14 mouse cellular contexts compared by ENCODE assay signal in the genomic region with DNA sequence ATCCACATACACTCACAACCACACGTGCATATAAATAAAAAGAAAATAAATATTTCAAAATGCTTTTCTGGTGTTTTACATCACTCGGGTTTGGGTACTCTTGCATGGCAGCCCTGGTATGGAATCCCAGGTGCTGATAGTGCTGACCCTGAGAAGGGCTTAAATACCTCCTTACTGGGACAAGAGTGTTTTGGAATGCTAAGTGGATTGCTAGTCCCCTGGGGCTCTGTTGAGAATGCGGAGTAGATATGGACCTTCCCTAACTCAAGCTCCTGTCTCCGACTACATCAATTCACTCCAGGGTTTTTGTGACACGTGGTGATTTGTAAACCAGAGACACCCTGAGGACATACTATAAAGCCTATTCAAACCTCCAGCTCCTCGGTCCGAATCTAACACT. TPM values are rescaled to one million over a fixed set of nuclear protein-coding genes. Genes with fewer than 3 reads are reported as not detected.
DNase-seq lines count a peak whose midpoint lies in the region; ATAC-seq and TF ChIP-seq lines count a peak whose summit lies in the region.
"Had no signal": no experiment of that assay in that cellular context is flagged by ENCODE, and none has a peak within 500 bp of the region (broad histone marks: within the 10 kb centered on the region; RNA-seq: fewer than 3 reads in every experiment).

No protein-coding gene starts in this region.

- peak; percentile 87 for TF ChIP-seq EP300 in lung, postnatal 0 days (IDR thresholded peaks at IDR 0.05)

- 28% methylated on average over 7 of the region's 7 CpGs for WGBS in hindbrain, postnatal 0 days
- 28% methylated on average over 7 of the region's 7 CpGs for WGBS in hindbrain, embryonic 12.5 days
- 35% methylated on average over 7 of the region's 7 CpGs for WGBS in lung, postnatal 0 days
- WGBS in stomach, embryonic 15.5 days = 52% methylated on average over 7 of the region's 7 CpGs

- no peaks in the 10 kb centered on the region for H3K27me3 ChIP-seq in hindbrain, postnatal 0 days (ENCODE audit: insufficient read depth, low read length)
- no peaks in the 10 kb centered on the region for H3K27me3 ChIP-seq in hindbrain, embryonic 12.5 days
- no peaks in the 10 kb centered on the region for H3K27me3 ChIP-seq in lung, postnatal 0 days (replicated peaks; ENCODE audit: insufficient read depth, low read length)
- no peaks in the 10 kb centered on the region for H3K27me3 ChIP-seq in stomach, embryonic 15.5 days (replicated peaks)
- H3K27me3 ChIP-seq: limb, embryonic 12.5 days; neural tube, embryonic 13.5 days had no signal

- peak; percentile 28 for DNase-seq in cerebellum, adult 9-11 months
- no peak for DNase-seq in cerebellum, postnatal 36 days
- DNase-seq in hindbrain, postnatal 0 days (ENCODE audit: low spot score) = no peak
- peak; percentile 76 for DNase-seq in lung, postnatal 0 days (ENCODE audit: low spot score)
- no peak for DNase-seq in lung, postnatal 14 days
- no peak for DNase-seq in thymus, postnatal 25 days
- DNase-seq: layer of hippocampus, adult 9-11 months; right cerebral cortex, adult 18-20 months had no signal

- H3K4me1 ChIP-seq in hindbrain, postnatal 0 days (ENCODE audit: insufficient read depth, low read length) = 0 out of 2 replicates have a peak, but pooled peaks cover 20% of the 10 kb centered on the region
- H3K4me1 ChIP-seq in hindbrain, embryonic 12.5 days = peaks cover 8% of the 10 kb centered on the region; the same call in 1 of the 2 replicates
- peaks cover 41% of the 10 kb centered on the region for H3K4me1 ChIP-seq in lung, postnatal 0 days (ENCODE audit: insufficient read depth, low read depth, low read length)
- peaks cover 28% of the 10 kb centered on the region for H3K4me1 ChIP-seq in stomach, embryonic 15.5 days

- peak overlapping the region; percentile 69; the same call in 1 of the 2 replicates for H3K27ac ChIP-seq in hindbrain, postnatal 0 days
- H3K27ac ChIP-seq in hindbrain, embryonic 12.5 days = no peak overlapping the region
- peak overlapping the region; percentile 89 for H3K27ac ChIP-seq in lung, postnatal 0 days (ENCODE audit: low read length)
- peak overlapping the region; percentile 61 for H3K27ac ChIP-seq in stomach, embryonic 15.5 days
- H3K27ac ChIP-seq: hindbrain, embryonic 14.5 days; limb, embryonic 12.5 days; neural tube, embryonic 13.5 days had no signal

- no peak for TF ChIP-seq CTCF in hindbrain, postnatal 0 days (IDR thresholded peaks at IDR 0.05; ENCODE audit: low read depth)
- no peak for TF ChIP-seq CTCF in lung, postnatal 0 days (IDR thresholded peaks at IDR 0.05)

- no peak overlapping the region for H3K9ac ChIP-seq in hindbrain, postnatal 0 days (replicated peaks; ENCODE audit: low read length)
- H3K9ac ChIP-seq in hindbrain, embryonic 12.5 days = no peak overlapping the region
- H3K9ac ChIP-seq in lung, postnatal 0 days (replicated peaks; ENCODE audit: low read depth) = no peak overlapping the region
- H3K9ac ChIP-seq in stomach, embryonic 15.5 days = no peak overlapping the region
- H3K9ac ChIP-seq: hindbrain, embryonic 14.5 days; limb, embryonic 12.5 days; neural tube, embryonic 13.5 days had no signal

- ATAC-seq in hindbrain, postnatal 0 days = no peak
- no peak for ATAC-seq in hindbrain, embryonic 12.5 days (ENCODE audit: low FRiP score)
- ATAC-seq in lung, postnatal 0 days = peak; percentile 59
- ATAC-seq in stomach, embryonic 15.5 days (ENCODE audit: insufficient read depth, low FRiP score, low read depth) = no peak

- no peak overlapping the region for H3K4me2 ChIP-seq in hindbrain, postnatal 0 days (ENCODE audit: low read depth, low read length)
- no peak overlapping the region for H3K4me2 ChIP-seq in hindbrain, embryonic 12.5 days (replicated peaks)
- peak overlapping the region; percentile 20 for H3K4me2 ChIP-seq in lung, postnatal 0 days (replicated peaks; ENCODE audit: low read depth, low read length)
- no peak overlapping the region for H3K4me2 ChIP-seq in stomach, embryonic 15.5 days
- H3K4me2 ChIP-seq: hindbrain, embryonic 14.5 days; limb, embryonic 12.5 days; neural tube, embryonic 13.5 days had no signal

- H3K4me3 ChIP-seq in hindbrain, postnatal 0 days (ENCODE audit: low read length) = no peak overlapping the region
- H3K4me3 ChIP-seq in hindbrain, embryonic 12.5 days = no peak overlapping the region
- H3K4me3 ChIP-seq in lung, postnatal 0 days (ENCODE audit: low read depth, low read length) = no peak overlapping the region
- H3K4me3 ChIP-seq in stomach, embryonic 15.5 days (replicated peaks) = no peak overlapping the region
- H3K4me3 ChIP-seq: limb, embryonic 12.5 days; neural tube, embryonic 13.5 days had no signal

- H3K36me3 ChIP-seq in hindbrain, postnatal 0 days (ENCODE audit: insufficient read depth, low read length) = no peaks in the 10 kb centered on the region
- no peaks in the 10 kb centered on the region for H3K36me3 ChIP-seq in hindbrain, embryonic 12.5 days
- no peaks in the 10 kb centered on the region for H3K36me3 ChIP-seq in lung, postnatal 0 days (ENCODE audit: insufficient read depth, low read length)
- no peaks in the 10 kb centered on the region for H3K36me3 ChIP-seq in stomach, embryonic 15.5 days
- H3K36me3 ChIP-seq: G1E; limb, embryonic 12.5 days; neural tube, embryonic 13.5 days had no signal

- no peaks in the 10 kb centered on the region for H3K9me3 ChIP-seq in hindbrain, postnatal 0 days (ENCODE audit: low read length)
- no peaks in the 10 kb centered on the region for H3K9me3 ChIP-seq in hindbrain, embryonic 12.5 days (replicated peaks)
- no peaks in the 10 kb centered on the region for H3K9me3 ChIP-seq in lung, postnatal 0 days (ENCODE audit: low read length)
- no peaks in the 10 kb centered on the region for H3K9me3 ChIP-seq in stomach, embryonic 15.5 days
- H3K9me3 ChIP-seq: G1E; limb, embryonic 12.5 days; neural tube, embryonic 13.5 days had no signal

RNA-seq across cellular contexts. Expression of gene Gna13, which starts 19.1 kb away (rescaled TPM):
- total RNA-seq in hindbrain, postnatal 0 days (2014; rRNA removed) = 55.0 and 69.3 TPM in 2 replicates
- 38.1 and 44.4 TPM in 2 replicates for polyA plus RNA-seq in hindbrain, postnatal 0 days (2015; fragmentation: Nextera tagmentation; extraction: Ambion mirVana)
- 21.9 and 22.9 TPM in 2 replicates for polyA plus RNA-seq in hindbrain, embryonic 12.5 days (2016; fragmentation: Nextera tagmentation; extraction: Ambion mirVana)
- polyA plus RNA-seq in lung, postnatal 0 days (2015; fragmentation: Nextera tagmentation; extraction: Ambion mirVana) = 57.7 and 69.7 TPM in 2 replicates
- polyA plus RNA-seq in stomach, embryonic 15.5 days (2015; fragmentation: Nextera tagmentation; extraction: Ambion mirVana) = 26.6 and 29.0 TPM in 2 replicates

RNA-seq across cellular contexts. Expression of gene Rgs9, which starts 45.6 kb away (rescaled TPM):
- 28.5 and 30.3 TPM in 2 replicates for total RNA-seq in hindbrain, postnatal 0 days (2014; rRNA removed)
- polyA plus RNA-seq in hindbrain, postnatal 0 days (2015; fragmentation: Nextera tagmentation; extraction: Ambion mirVana) = 13.4 and 14.3 TPM in 2 replicates
- polyA plus RNA-seq in hindbrain, embryonic 12.5 days (2016; fragmentation: Nextera tagmentation; extraction: Ambion mirVana) = 3.3 and 4.5 TPM in 2 replicates
- 3.0 TPM in 2 replicates for polyA plus RNA-seq in lung, postnatal 0 days (2015; fragmentation: Nextera tagmentation; extraction: Ambion mirVana)
- 2.3 and 2.9 TPM in 2 replicates for polyA plus RNA-seq in stomach, embryonic 15.5 days (2015; fragmentation: Nextera tagmentation; extraction: Ambion mirVana)
- polyA plus RNA-seq: G1E had no signal

Comparison
In these comparisons a context has a peak if more than half of its experiments do, and no peak if none do; other contexts are left out.
1. DNase-seq: peak in cerebellum, adult 9-11 months (single experiment) and lung, postnatal 0 days (single experiment); none in cerebellum, postnatal 36 days (0 of 2), hindbrain, postnatal 0 days (single experiment), lung, postnatal 14 days (single experiment) and thymus, postnatal 25 days (single experiment).